Mouse (Mus musculus) megakaryocyte, embryonic 14.5 days (primary cell): ENCODE measurements at regions not wholly inside any gene's neighbourhood (a gene's known extent, or its start where the extent isn't known, plus 50 kb on each side); places are given as distances from the start of the nearest gene placed in this dataset.
A peak's percentile ranks its signal among the peaks of the same experiment; 100 is the strongest.

Source experiments
- H3K27me3 ChIP-seq: replicated peaks from 2 replicates; pipeline ENCODE3; 2012; ENCODE audit warnings: inconsistent platforms
- H3K36me3 ChIP-seq: replicated peaks from 2 replicates; pipeline ENCODE3; 2012; ENCODE audit warnings: low read length, inconsistent platforms, mixed read lengths
- H3K4me1 ChIP-seq: 2 replicates; pipeline ENCODE4 v1.6.1; 2012; ENCODE audit warnings: inconsistent platforms
- H3K4me3 ChIP-seq: replicated peaks from 2 replicates; pipeline ENCODE3; 2012; ENCODE audit warnings: moderate library complexity, mild to moderate bottlenecking, inconsistent platforms
- H3K9me3 ChIP-seq: 2 replicates; pipeline ENCODE4 v1.6.1; 2012; ENCODE audit warnings: inconsistent platforms
- FLI1 ChIP-seq: IDR thresholded peaks from 2 replicates; pipeline ENCODE4 v1.6.1; 2012; ENCODE audit warnings: low read length, inconsistent platforms, mixed read lengths
- GATA1 ChIP-seq: IDR thresholded peaks from 3 replicates; pipeline ENCODE4 v1.6.1; 2012; ENCODE audit warnings: mixed read lengths, low read length, inconsistent platforms, borderline replicate concordance

GRCm38 (mm10) chr2:33961566-33961965 is 73.8 kb upstream of the Mvb12b start:
- peaks cover 23% of the 10 kb centered on the region for H3K4me1 ChIP-seq
- H3K4me3 ChIP-seq, result no peak overlapping the region
- TF ChIP-seq GATA1 (no peak), FLI1 (no peak)
- peaks cover 10% of the 10 kb centered on the region for H3K9me3 ChIP-seq
- H3K36me3 ChIP-seq, result peaks cover 2% of the 10 kb centered on the region
- H3K27me3 ChIP-seq, result peaks cover 33% of the 10 kb centered on the region

GRCm38 (mm10) chr2:33957754-33958153 is 70.0 kb upstream of the Mvb12b start:
- no peak for TF ChIP-seq FLI1
- TF ChIP-seq GATA1, result no peak

GRCm38 (mm10) chr2:33944301-33944700 is 56.6 kb upstream of the Mvb12b start:
- H3K4me3 ChIP-seq, result peak overlapping the region; percentile 42
- no peak for TF ChIP-seq GATA1
- TF ChIP-seq FLI1, result no peak
- H3K9me3 ChIP-seq, result peaks cover 11% of the 10 kb centered on the region
- peaks cover 19% of the 10 kb centered on the region for H3K36me3 ChIP-seq
- H3K27me3 ChIP-seq, result peaks cover 15% of the 10 kb centered on the region
- H3K4me1 ChIP-seq, result peaks cover 72% of the 10 kb centered on the region

More at GRCm38 (mm10) chr2:33957754-33958153, 70.0 kb upstream of the Mvb12b start:
- peaks cover 10% of the 10 kb centered on the region for H3K9me3 ChIP-seq
- peaks cover 6% of the 10 kb centered on the region for H3K27me3 ChIP-seq
- H3K36me3 ChIP-seq, result peaks cover 2% of the 10 kb centered on the region
- no peak overlapping the region for H3K4me3 ChIP-seq
- peaks cover 26% of the 10 kb centered on the region for H3K4me1 ChIP-seq

- Histone ChIP-seq H3K36me3 (peaks cover 24% of the 10 kb centered on the region), H3K4me1 (peaks cover 66% of the 10 kb centered on the region), H3K4me3 (peak overlapping the region; percentile 46), H3K27me3 (peaks cover 17% of the 10 kb centered on the region), H3K9me3 (peaks cover 16% of the 10 kb centered on the region)
- no peak for TF ChIP-seq GATA1
- no peak for TF ChIP-seq FLI1
These were observed 54.3 kb upstream of the Mvb12b start for GRCm38 (mm10) chr2:33942085-33942484.

GRCm38 (mm10) chr2:33941316-33941715 is 53.6 kb upstream of the Mvb12b start:
- peaks cover 70% of the 10 kb centered on the region for H3K4me1 ChIP-seq
- H3K27me3 ChIP-seq, result peaks cover 19% of the 10 kb centered on the region
- no peak for TF ChIP-seq GATA1
- TF ChIP-seq FLI1, result no peak
- peaks cover 24% of the 10 kb centered on the region for H3K36me3 ChIP-seq
- no peak overlapping the region for H3K4me3 ChIP-seq
- H3K9me3 ChIP-seq, result peaks cover 23% of the 10 kb centered on the region

- Histone ChIP-seq H3K36me3 (peaks cover 24% of the 10 kb centered on the region), H3K27me3 (peaks cover 17% of the 10 kb centered on the region), H3K4me3 (no peak overlapping the region), H3K4me1 (peaks cover 63% of the 10 kb centered on the region), H3K9me3 (peaks cover 23% of the 10 kb centered on the region)
- TF ChIP-seq FLI1 (no peak), GATA1 (no peak)
These were observed 52.1 kb upstream of the Mvb12b start for GRCm38 (mm10) chr2:33939836-33940235.
